Mouse (Mus musculus): Measurements from ENCODE around the gene Nr2e3. TPM values are rescaled to one million over a fixed set of nuclear protein-coding genes. Genes with fewer than 3 reads are reported as not detected.
"Not testable (repeated sequence)": the region's sequence is repeated elsewhere in the genome, so short reads cannot be mapped to it uniquely, and the experiment has no call there.

Gene Nr2e3
- total RNA-seq, 2 experiments from 2014 or later, result not detected

DNA sequence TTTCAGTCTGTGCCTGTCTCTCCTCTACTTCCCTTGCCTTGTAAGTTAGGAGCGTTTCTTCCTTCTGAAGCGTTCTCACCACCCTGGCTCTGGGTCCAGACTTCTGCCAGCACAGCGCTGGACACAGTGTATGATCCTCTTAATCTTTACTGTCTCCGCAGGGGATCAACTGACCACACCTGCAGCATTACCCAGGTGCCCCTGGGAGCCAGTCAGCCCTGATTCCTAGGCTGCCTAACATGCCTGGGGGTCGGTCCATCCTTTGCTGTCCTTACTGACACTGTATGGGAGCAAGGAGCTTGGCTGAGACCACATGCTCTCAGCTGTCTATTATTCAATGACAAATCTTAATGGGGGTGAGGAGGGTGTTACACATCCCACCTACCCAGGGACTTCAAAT is 10.5 kb downstream of the Nr2e3 start:
- no peak for DNase-seq

DNA sequence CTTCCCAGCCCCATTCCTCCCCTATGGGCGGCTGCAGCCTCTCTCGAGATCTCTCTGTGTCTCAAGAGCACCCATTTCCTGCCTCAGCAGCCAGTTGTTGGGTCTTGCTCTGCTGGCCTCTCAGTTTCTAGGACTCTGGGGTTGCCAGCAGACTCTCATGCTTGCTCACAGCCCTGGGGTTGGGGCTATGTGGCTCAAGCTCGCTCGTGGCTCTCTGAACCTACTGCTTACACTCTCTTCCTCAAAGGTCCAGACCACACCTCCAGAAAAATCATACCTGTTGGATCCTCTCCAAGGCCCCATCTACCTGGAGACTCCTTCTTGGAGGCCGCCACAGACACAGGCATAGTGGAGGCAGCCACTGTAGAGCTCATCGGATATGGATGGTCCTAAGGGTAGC is 10.9 kb downstream of the Nr2e3 start:
- DNase-seq, result no peak

DNA sequence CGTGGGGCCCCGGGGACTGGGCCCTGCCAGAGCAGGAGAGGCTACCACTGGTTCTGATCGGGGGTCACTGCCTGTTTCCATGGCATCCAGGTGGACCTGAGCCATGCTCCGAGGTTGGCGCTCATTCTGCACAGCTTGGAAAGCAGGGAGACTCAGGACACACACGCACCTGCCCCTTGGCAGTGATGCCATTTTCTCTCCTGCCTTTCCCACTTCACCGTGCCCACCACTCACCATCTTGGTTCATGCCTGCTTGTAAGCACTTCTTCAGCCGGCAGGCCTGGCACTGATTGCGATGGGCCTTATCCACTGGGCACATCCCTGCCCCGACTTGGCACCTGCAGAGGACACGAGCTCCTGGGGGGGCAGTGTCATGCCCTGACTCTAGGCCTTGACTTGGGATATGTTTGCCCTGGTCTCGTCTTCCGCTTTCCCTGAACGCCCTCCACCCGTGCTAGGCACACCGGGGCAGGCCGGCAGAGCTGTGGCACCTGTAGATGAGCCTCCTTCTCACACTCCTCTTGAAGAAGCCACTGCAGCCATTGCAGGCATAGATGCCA is 11.7 kb downstream of the Nr2e3 start:
- DNase-seq, result no peak

DNA sequence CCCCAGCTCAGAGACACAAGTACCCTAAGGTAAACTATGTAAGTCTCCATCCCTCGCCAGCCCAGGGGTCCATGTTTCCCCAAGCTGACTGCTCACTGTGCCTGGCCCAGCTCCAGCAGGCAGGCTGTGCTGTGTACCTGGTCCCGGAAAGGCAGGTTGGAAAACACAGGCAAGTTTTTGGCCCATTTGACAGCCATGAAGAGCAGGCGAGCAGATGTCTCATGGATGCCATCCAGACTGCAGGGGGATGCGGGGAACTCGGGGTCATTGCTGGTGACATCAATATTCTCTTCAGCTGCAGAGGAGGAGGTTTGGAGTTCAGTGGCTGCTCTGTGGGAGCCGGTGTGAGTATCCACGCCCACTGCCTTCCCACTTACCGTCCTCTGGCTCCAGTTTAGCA is 12.2 kb downstream of the Nr2e3 start:
- no peak for DNase-seq

DNA sequence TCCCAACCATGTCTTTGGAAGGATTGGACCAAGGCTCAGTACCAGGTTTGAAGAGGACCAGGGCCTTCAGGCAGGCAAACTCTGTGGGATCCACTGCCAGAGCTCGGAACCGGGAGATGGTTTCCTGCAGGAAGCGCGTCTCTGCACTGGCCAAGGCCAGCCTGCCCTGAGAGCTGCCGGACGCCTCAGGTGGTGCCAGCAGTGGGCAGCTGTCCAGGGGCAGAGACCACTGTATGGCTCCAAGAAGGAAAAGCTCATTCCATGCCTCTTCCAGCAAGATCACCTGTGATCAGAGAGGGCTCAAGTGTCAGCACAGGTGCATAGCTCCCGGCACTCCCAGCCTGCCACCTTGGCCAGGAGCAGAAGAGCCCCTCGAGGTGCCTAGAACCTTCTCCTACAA is 13.2 kb downstream of the Nr2e3 start:
- DNase-seq, result no peak

DNA sequence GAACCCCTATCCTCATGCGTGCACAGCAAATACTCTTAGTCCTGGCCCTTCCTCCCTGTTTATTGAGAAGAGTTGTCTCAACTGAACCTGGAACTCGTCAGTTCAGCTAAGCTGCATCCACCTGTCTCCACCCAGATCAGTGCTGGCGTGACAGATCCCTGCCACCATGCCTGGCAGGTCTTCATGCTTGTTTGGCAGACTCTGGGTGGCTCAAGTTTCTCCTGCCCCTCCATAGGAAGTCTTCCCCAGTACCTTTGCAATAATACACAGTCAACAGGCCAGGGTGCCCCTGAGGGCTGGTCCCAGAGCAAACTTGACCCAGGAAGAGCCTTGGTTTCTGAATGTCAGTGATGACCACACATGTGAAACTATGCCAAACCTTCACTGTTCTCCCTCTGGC is 15.2 kb downstream of the Nr2e3 start:
- no peak for DNase-seq

DNA sequence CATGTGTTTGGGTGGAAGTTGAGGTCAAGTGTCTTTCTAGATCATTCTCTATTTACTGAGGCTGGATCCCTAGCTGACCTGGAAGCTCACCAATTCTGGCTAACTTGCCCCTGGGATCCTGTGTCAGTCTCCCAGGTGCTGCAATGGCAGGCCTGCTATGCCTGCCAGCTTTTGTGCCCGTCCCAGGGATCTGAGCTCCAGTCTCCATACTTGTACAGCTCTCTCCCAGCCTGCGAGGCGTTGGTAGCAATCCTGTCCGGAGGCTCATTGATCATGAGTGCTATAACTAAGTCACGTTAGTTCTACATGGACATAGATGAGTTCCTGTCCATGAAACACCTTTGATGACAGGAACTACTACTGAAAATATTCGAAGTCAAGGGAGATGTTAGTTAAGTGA is 16.6 kb downstream of the Nr2e3 start:
- no peak for DNase-seq

DNA sequence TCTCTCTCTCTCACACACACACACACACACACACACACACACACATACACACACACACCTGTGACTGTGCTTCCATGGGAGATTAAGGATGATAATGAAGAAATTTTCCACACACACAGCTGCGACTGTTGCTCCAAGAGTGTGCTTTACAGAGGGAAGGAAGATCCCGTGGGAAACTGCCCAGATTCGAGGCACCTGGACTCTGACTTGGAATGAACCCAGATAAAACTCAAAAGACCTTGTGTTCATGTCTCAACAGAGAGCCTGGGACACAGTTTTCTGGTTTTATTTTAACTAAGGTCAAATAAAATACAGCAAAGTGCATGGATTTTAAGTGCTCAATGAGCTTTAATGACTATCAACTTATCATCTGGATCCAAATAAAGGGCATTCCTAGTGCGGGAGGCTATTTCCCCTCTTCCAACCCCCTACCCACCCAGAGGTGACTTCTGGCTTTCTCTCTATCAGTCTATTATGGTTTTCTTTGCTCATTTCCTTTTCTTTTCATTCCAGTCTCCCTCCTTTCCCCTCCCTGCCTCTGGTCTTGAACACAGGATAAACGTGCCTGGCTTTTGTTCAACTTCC is 17.9 kb downstream of the Nr2e3 start:
- DNase-seq, result no peak

DNA sequence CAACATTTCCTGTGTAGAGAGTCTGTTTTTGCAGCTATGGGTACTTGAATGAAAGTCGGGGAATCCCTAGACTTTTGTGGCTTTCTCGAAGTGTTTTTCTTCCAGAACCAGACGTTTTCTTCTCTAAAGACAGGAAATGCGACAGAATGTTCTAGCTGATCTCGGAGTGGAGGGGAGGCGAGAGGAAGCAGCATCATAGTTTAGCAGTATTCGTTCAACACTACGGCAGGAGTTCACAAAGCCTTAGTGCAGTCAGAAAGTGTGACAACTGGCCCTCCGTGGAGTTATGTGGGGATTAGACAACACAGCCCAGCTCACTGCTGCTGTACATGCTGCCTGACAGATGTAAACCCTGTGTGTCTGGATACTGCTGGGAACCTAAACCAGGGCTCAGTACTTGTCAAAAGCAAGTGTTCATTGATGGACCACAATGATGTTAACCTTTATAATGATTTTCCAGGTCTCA is 18.5 kb downstream of the Nr2e3 start:
- no peak for DNase-seq

DNA sequence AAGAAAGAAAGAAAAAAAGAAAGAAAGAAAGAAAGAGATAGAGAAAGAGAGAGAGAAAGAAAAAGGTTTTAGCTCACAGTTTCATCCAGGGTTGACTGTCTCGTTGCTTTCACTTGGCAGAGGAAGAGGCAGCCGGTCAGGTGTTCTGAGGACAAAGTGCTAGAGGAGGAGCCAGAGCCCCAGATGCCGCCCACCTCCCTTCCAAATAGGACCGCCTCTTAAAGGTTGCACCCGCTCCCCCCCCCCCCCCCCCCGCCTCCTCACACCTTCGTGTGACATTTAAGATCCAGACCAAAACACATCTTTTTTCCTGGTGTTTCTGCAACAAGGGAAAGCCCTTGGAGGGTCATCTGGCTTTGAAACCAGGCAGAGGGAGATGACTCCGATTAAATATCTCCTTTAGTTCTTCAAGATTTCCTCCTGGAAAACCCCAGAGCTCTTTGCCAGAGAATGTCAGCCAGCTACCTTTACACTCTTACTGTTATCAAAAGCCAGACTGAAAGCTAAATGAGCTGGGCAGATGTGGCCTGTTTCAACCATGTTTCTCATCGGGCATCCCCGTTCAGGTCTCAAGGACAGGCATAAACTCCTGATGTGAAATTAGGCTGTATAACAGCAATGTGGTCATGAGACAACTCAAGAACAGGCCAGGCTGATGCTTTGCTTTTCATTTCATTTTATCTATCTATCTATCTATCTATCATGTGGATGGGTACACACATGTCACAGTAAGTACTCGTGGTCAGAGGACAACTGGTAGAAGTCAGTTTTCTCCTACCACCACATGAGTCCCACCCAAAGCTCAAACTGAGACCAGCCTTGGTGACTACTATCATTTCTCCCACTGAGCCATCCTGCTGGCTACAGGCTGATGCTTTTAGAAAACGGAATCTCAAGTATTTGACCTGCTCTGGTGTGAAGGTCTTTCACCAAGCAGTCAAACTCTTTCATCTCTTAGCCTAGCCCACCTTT is 19.3 kb downstream of the Nr2e3 start:
- no peak for DNase-seq

DNA sequence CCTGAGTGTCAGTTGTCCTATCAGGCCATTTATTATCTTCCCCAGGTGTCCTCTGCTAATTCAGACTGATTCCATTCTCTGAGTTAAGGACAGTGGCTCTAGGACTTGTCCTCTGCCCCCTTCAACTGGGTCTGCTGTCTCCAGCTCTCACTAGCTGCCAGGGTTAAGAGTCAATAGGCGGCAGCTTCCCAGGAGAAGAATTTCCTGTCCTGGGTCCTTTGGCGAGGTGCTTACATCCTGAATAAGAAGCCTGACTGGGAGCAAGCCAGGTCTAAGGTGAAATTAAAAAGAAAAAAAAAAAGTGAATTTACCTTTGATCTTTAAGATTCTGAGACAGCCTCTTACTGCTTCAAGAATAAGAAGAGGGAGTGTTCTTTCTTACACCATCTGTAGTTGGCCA is 20.8 kb downstream of the Nr2e3 start:
- DNase-seq, result no peak

DNA sequence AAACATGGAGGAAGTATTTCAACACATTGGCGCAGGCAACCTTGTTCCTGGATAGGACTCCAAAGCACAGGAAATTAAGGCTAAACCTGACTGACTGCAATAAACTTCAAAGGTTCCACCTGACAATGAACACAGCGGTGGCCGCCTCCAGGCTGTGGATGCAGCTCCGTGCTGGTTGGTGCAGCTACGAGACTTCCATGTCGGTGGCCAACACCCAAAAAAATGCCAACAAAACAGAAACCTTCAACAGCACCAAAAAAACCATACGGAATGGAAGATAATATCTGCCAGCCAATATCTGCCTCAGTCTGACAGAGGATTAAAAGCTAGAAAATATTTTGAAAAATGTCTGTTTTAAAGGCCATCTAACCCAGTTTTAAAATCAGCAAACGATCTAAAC is 21.9 kb downstream of the Nr2e3 start:
- DNase-seq, result no peak

DNA sequence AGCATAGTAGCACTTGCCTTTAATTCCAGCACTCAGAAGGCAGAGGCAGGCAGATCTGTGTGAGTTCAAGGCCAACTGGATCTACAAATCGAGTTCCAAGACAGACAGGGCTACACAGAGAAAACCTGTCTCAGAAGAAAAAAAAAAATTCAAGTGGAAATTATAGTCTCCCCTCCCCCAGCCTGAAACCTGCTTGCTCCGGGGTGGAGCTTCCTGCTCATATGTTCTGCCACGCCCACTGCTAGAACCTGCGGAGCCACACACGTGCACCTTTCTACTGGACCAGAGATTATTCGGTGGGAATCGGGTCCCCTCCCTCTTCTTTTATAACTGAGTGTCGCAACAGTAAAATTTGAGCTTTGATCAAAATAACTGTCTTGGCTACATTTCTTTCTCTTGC is 24.6 kb downstream of the Nr2e3 start:
- not testable (repeated sequence) for DNase-seq

DNA sequence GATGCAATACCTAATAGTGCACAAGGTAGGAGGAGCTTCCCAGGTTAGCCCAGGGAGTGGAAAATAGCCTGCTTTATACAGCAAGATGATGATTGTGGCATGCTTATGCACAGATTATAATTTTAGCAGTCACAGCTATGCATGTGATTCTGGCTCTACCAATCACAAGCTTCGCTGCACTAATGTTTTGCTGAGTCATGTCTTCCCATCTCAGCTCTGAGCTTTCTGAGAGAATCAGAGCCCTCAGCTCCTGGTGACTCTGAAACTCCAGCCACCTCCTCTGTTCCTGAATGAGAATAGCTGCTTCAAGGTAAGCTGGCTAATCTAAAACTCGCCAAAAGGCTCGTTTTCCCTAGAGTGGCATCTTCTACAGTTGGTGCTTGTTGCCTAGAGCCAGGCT is 30.2 kb downstream of the Nr2e3 start:
- DNase-seq, result no peak

DNA sequence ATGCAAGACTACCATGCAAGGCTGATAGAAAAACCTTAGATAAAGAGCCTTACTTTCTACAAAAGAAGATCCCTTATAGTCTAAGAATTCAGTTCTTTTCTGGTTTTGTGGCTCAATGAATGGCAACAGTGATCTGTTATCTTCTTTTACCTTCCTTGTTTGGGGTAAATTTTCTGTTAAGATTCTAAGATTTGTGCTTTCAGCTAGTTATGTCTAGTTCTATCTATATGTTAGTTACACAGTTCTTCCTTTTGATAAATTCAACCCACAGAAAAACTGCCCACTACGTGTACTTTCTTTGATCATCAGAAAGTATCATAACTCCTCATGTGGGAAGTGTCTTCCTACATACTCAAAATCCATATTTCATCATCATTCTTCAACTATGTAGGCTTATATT is 45.7 kb downstream of the Nr2e3 start:
- DNase-seq, result no peak

DNA sequence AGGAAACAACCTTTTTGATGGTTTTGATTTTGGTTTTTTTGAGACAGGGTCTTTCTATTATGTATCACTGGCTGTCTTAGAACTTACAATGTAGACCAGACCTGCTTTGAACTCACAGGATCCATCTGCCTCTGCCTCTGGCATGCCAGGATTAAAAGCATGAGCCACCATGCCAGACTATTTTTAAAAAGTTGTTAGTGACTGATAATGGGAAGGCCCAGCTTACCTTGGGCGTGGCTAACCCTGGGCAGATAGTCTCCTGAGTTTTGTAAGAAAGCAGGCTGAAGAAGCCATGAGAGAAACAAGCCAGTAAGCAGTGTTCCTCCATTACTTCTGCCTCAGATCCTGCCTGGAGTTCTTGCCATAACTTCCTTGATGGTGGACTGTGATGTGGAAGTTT is 57.1 kb downstream of the Nr2e3 start:
- DNase-seq, result no peak

Other genes starting within 250 kb of the Nr2e3 start
- gene Senp8, start 209.9 kb downstream of the Nr2e3 start, total RNA-seq (2021), result 1 to 10 TPM; 6.5 to 8.5 TPM
- gene Myo9a, start 209.8 kb downstream of the Nr2e3 start, total RNA-seq (2021), result 10 to 100 TPM; 14.9 to 24.5 TPM

All from gastrocnemius, postnatal 10 days (tissue).